Mouse (Mus musculus) cerebellum, adult 18-20 months (tissue): Measurements from ENCODE around the gene 4930469K13Rik.
A peak's percentile ranks its signal among the peaks of the same experiment; 100 is the strongest.

Experiments
- DNase-seq, 2 experiments: peaks; one replicate each; pipeline ENCODE4 v3.0.0; 2021

Gene 4930469K13Rik

DNA sequence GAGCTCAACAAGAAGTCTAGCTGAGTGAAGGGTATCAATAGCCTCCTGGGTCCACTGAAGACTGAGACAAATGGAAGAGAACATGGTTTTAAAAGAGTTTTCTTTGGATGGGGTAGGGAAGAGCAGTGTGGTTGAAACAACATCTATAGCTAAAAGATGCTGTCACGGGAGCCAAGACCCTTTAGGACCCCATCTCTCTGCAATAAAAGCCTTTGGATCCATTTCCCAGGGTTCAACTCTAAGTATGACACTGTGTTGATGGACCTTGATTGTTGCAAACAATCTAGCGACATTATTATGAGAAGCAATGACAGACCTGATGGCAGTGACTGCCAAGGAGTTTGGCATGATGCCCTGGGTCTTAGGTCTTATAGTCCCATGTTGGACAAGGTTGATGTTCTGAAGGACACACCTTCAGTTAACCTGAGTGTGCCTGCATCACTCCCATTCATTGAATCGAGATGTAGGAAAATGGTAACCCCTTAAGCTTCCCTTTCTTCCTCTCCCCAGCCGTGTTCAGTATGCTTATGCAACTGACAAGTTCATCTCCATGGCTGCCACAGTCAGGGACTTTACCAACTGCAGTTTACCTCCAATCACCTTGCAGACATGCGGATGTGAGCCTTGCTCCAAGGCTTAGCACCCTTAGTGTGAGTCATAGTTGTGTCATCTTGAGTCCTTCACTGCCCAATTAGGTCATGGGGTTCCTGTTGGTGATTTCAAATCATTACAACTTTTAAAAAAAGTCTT is 62.3 kb downstream of the 4930469K13Rik start:
- no peak for DNase-seq

DNA sequence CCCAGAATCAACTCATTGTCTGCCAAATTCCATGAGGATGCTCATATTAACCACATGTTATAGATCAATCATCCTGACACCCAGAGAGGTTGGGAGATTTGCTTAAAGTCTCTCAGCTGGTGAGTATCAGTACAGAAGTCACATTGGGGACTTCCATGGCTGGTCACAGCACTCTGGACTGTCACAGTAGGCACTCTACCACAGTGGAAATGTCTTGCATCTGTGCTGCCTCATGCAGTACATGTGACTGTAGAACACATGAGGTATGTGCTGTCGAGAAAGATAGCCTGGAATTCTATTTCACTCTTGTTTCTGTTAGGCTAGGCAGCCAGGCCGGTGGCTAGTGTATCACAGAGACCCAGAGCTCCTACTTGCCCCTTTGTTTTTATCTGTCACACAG is 63.6 kb downstream of the 4930469K13Rik start:
- DNase-seq = no peak

DNA sequence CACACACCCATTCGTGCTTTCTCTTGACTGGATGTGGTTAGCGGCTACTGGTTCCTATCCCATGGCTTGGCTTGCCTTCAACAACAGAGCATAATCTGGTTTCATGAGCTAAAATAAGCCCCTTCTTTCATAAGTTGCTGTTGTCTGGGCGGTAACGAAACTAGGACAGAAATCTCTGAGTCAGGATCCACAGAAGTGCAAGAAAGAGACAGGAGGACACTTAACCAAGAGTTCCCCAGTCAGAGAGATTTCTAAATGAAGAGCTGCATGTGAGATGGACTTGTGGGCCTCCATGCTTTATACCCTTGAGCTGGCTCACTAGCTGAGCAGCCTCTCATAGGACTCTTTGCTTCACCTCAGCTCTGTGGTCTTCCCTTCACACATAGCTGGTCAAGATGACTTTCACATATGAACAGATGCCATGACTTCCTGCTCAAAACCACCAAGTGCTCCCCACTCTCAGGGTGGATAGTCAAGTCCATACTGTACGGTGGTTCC is 64.3 kb downstream of the 4930469K13Rik start:
- DNase-seq = no peak

DNA sequence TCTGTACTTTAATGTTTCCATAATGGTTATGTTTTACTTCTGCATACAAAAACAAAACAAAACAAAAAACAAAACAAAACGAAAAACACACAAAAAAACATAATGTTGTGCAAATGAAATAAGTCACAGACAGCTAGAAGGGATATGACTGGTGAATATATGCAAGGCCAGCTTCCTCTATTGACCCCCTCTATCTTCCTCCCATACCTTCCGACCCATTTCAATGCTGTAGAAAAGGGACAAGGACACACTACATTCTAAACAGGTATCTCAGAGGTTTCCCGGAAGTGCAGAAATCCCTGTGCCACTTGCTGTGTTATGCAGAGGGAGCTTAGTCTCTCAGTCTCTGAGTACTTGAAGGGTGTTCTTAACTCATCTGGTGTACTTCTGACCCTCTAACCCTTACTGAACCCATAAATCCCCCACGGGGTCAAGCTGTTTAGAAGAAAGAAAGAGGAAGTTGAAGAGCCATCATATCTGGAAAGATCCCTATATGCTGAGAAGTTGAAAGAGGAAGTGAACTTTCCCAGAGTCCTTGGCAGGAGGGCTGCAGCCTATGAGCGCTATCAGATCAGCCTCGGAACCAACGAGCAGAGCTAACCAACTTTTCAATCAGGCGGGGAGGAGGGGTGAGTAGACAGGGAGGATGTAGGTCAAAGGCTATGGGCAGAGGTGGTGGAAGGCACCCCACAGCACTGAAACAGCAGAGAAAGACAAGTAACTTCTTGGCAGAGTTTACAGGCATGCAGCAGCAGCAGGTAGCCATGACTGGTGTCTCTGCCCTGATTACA is 67.1 kb downstream of the 4930469K13Rik start:
- DNase-seq = no peak

DNA sequence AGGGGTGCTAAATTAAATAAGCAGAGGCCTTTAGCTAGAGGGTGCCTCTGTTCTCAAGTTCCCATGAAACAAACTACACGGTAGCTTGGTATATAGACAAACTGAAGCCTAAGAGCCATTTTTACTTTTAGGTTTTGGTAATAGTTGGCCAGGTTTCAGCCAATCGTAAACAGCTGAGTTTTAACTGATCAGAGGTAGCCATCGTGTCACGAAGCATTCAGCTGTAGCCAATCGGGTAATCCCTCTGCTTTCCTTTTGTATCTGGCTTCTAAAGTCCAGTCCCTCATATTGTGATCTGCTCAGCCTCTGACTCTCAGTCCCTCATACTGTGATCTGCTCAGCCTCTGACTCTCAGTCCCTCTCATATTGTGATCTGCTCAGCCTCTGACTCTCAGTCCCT is 68.7 kb downstream of the 4930469K13Rik start:
- DNase-seq = no peak

DNA sequence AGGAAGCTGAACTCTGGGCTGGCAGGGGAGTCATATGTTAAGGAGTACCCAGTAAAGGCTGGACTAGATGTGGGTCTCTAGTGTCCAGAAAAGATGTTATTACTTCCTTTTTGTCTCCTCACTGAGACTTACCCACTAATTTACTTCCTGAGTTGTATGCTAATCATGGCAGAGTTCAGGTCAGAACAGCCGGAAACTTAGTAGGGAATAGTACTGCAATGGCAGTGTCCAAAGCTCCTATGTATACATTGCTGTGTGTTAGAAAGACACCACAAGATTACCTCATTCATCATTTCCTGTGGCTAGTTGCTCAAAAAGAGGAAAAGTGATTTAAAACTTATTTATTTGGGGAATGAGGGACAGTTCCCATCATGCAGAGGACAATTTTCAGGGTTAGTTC is 73.3 kb downstream of the 4930469K13Rik start:
- DNase-seq = no peak

DNA sequence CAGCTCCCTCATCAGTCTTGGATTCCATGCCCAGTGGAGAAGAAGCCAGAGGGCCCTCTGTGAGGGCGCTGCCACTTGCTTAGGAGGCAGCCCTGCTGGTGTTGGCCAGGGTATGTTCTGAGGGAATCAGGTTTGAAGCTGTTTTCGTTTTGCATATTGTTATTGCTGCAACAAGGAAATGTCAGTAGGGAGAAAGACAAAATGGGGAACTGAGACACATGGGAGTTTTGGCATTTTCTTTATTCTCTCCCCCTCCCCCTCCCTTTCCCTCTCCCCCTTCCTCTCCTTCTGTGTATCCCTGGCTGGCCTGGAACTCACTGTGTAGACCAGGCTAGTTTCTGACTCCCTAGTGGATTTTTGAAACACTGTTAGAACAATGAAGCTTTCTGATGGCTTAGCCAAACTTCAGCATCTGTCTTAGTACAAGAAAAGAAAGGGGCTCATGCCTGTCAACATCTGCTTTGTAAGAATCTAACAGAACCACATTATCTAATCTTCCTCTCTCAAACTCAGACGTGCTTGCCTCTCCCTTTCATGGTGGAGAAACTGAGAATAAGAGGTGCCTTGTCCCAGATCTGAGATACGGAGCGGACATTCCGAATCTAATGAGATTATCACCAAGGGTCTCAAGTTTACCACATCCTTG is 86.2 kb downstream of the 4930469K13Rik start:
- no peak for DNase-seq

DNA sequence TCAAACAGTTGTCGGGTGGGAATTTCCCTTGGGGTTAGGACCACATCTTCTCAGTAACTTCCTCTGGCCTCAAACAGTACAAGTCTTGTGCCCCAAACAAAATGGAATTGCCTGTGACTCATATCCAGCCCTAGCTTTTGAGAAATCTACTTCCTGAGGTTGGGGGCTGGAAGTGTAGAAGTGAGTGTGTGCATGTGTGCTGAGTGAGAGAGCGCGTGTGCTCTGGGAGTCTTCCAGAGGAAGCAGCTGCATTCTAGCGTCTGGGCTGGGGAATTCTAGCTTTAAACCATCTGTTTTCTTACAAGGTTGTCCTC is 87.5 kb downstream of the 4930469K13Rik start:
- DNase-seq = no peak

DNA sequence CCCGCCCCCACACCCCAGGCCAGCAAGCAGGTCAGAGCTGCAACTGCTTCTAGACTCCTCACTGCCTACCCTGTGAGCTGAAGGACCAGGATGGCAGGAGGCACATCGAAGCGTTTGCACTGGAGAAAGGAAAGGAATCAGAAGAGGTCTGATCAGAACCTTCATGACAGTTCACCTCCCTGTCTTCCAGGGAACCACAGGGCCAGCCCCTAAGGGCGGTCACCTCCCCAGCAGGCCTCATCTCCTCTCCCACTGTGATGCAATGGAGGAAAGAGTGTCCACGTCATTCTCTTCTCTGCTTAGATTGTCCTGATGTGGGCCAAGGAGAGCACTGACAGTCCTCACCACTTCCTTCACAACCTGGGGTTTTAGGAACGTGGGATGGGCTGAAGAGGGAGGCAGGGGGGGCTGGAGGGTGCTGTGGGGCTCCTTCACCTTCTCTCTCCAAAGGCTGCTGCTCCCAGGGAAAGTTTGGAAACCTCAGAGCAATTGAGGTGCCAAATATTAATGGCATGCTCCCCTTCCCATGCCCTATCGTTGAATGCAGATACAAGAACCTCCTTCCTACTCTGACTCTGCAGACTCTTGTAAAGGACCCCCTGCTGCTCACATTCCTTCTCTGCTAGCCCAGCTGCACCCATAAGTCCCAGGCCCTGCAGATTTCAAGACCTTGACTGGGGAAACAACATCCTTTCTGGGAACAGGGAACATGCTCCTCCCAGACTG is 88.1 kb downstream of the 4930469K13Rik start:
- DNase-seq = no peak

DNA sequence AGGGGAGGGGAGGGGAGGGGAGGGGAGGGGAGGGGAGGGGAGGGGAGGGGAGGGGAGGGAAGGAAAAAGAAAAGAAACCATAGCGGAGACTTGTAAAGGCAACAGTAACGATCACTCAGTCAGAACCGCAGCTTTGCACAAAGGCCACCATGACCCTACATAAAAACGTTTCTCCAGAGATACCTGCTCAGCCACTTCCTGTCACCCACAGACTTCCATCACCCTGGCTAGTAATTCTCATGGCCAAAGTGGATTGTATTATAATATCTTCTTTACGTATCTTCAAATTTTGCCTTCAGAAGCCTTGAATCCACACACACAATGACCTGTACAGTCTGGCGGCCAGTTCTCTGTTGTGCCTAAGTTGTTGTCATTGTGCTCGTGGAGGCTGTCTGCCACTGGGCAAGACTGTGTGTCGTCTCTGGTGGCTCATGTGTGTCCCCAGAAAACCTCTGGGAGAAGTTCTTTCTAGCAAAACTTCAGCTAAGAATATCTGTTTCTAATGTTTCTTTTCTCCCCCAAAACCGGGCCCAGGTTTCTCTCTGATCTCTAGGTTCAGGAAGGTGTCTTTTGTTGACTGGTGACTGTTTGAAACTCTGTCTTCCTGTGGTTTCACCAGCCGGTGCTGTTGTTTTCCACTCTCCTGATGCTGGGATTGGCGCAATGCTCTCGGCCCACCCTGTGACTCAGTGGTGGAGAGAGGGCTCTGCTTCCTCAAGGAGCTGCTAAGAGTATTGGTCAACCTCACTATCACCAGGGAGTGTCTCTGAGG is 88.9 kb downstream of the 4930469K13Rik start:
- DNase-seq = no peak

DNA sequence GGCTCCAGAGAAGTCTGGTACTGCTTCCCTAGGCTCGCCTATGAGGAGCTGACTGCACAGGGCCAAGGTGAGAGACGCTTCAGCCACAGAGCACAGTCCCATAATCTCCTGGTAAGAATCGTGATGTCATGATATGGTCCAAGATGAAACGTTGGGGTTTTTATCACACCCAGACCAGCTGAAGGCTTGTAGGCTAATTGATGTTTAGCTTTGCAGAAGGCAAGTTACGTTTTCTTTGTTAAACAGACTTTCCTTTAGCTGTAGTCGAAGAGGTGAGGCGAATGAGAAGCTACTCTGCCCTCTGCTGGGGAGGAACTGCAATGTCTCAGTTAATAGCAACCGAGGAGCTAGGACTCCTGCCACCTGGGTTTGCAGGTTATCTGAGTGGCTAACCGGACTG is 89.7 kb downstream of the 4930469K13Rik start:
- peak; percentile 38 to 42 for DNase-seq

DNA sequence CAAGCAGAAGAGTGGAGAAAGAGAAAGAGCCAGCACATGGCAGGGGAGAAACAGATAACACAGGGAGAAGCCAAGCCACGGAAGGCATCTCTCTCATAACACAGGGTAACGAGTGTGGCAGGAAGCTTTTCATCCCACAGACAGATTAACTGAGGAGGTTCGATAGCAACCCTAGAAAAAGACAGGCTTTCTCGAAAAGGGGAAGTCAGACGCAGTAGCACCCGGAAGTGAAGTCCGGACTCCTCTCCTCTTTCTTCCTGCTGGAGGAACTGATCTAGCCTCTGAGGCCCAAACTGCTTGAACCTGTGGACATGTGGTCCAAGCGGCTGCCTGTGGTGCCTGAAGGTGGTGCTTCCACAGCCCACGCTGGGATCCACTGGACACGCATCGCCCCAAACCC is 90.1 kb downstream of the 4930469K13Rik start:
- DNase-seq = no peak

DNA sequence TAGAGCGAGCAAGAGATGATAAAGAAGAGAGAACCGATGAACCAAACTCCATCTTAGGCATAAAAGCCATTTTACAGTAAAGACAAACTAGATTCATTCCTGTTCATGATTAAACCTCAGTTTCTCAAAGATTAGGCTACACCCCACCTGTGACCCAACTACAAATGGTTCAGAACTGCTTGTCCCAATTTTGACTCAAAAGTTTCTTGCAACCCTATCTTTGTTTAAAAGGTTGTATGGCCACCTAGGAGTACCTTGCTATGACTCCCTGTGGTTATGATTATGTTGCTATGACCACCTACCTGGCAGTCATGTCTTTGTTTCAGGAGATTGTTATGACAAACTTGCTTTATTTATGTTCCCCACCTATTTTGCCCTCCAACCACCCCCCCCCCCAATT is 90.7 kb downstream of the 4930469K13Rik start:
- DNase-seq = no peak

DNA sequence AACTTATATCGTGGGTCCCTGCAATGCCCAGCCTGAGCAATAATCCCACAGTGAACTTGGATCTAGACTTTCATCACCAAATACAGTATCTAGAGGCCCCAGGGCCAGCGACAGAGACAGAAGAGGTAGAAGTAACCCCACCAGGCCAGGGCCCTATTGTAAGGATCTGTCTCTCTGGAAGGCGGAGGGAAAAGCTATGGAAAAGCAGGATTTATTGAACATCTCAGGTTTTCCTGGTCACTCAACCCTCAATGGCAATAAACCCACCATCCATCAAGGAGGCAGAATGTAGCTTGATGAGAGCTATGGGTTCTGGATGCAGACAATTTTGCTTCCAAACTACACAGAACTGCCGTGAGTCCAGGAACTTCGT is 95.8 kb downstream of the 4930469K13Rik start:
- DNase-seq = no peak

DNA sequence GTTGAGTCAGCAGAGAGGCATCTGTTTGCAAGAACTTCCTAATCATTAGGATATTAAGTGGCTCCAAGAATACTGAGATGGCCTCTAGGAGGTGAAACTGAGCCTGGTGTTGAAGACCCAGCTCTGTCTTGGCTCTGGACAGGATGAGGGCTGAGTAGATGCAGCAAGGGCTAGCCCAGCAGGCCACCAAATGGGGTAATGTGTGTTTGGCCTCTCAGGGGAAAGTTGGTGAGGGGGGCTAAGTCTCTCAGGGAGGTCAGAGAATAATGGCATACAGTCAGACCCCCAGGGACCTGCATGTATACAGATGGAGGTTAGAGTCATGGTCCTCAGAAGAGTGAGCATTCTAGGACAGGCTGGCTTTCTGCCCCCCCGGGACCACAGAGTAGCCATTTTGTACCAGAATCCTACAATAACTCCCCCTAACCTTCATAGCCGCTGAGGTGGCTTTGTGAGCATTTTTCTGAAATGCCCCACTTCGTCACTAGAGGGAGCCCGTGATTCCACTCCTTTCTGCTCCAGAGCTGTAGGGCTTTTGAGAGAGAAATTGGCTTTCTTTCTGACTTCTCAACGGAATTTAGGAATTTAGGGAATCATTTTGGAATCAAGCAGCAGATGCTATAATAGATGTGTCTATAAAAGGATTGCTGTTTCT is 96.3 kb downstream of the 4930469K13Rik start:
- DNase-seq = peak; percentile 31 to 56

DNA sequence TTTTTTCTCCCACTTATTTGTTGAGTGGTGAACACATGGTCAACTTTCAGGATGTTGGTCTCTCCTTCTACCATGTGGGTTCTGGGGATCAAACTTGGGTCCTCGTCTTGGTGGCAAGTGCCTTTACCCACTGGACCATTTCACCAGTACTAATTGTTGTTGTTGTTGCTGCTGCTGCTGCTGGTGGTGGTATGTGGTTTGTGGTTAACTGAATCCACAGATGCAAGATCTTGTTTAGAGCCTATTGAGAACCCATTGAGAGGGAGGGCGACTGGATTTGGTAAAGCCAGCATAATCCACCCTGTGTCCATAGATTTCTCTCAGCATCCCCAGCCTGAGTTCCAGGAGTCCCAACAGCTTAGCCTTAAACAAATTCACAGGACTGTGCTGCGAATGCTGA is 97.9 kb downstream of the 4930469K13Rik start:
- no peak for DNase-seq

DNA sequence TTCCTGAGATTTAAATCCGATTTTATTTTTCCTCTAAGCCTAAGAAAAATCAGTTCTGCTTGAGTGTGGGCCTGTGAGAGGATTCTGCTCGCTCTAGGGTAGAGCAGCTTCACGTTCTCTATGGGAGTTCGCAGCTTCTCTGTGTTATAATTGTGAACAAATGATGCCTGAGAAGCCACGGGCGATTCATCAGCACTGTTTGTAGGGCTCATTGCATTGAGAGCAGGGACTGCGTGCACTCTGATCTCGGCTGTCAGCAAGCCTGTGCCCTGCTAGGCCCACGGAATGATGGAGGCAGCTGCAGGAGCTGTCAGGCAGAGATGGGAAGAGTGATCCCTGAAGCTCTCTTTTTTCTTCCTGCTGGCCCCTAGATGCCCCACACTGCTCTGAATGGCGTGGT is 100.1 kb downstream of the 4930469K13Rik start:
- no peak for DNase-seq

DNA sequence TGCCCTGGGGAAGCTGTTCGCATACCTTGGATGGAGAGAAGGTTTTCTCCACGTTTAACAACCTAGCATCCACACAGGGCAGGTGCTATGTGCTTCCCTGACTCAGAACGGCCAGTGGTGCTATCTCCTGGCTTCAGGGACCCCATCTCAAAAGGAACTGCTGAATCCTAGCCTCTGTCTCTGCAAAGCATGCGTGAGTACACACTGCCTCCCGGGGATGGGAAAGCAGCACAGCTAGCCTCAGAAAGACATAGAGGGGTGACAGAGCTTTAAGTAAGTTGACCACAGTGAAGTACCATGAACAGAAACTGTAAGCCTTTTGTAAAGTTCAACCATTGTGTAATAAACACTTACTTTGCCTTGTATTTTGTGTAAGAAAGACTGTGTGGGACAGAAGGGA is 104.9 kb downstream of the 4930469K13Rik start:
- no peak for DNase-seq

DNA sequence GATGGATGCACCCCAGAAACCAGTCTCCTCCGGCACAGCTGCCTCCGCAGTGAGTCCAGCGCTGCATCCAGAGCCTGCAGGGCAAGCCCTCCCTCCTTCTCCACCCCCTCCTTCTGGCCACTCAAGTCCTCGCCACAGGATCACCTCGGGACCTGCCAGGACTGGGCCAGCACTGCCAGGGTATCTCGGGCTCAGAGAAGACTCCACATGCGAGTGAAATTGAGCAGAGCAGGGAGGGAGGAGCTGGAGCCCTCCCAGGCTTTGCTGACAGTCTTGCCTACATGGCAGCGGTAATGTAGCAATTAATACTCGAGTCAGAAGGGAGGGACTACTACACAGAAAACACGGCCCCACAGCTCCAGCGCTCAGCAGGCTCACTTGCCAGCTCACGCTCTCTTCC is 105.4 kb downstream of the 4930469K13Rik start, which contains the start of gene Kcnip1:
Gene Kcnip1, minus strand, starts transcription at position 215 of the 400 bp plus-strand sequence.
- peak; percentile 12 to 15 for DNase-seq

DNA sequence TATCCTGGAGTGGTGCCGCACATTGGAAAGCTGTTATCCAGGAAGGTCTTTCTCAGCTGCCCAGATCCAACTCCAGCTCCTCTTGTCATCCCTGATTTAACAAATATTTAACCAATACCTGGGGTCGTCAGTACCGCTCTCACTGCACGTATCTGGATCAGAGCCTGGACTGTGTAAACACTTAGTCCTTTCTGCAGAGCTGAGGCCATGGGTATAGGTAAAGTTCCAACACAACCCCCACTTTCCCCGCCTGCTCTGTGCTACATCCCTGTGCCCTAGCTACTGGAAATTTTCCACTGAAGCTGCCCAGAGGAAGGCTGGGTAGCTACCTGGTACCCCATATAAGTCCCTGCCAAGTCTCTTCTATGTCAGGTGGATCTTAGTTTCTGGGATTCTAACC is 108.4 kb downstream of the 4930469K13Rik start:
- DNase-seq = no peak

DNA sequence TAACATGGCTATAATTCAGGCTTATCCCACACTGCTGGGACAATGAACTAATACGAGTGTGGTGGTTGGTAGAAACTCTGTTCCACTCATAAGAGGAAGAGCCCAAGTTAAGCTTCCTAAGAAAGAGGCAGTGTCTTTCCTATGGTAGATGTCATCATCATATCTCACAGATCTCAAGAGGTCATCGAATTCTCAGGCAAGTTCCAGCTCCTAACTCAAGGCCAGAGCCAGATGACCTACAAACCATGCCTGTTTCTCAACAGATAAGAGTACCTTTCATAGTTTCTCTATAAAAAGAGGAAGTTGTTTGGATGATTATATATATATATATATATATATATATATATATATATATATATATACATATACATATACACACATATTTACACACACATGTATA is 111.8 kb downstream of the 4930469K13Rik start:
- no peak for DNase-seq

DNA sequence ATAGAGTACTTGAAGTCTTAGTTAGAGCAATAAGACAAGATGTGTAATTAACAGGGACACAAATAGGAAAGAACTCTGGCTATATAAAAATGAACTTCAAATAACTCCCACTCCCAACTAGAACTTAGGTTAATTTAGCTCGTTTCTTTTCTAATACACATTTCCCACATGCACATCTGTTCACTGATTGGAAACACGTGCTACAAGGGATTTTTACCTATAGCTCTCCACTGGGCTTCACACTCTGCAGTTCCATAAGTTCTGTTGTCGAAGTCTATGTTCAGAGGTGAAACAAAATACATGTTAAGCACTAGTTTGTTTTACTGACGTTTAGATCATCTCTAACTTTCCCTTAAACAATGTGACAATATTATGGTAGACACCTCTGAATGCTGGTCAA is 118.2 kb downstream of the 4930469K13Rik start:
- no peak for DNase-seq
